Mouse (Mus musculus): ENCODE measurements around the gene Smim8.

- TF ChIP-seq CTCF (conservative IDR thresholded peaks at IDR 0.05; ENCODE audit: insufficient read depth, insufficient read length, low read depth, low read length), result no peak
- TF ChIP-seq POLR2A (IDR thresholded peaks at IDR 0.05; ENCODE audit: low read depth, low read length), result no peak
Observed at GRCm38 (mm10) chr4:34819904-34820303, 41.7 kb upstream of the Smim8 start.
